Mouse (Mus musculus): ENCODE measurements around the gene En1. TPM values are rescaled to one million over a fixed set of nuclear protein-coding genes. Genes with fewer than 3 reads are reported as not detected.

En1 gene
- total RNA-seq, 2 experiments from 2014 or later, result not detected

DNA sequence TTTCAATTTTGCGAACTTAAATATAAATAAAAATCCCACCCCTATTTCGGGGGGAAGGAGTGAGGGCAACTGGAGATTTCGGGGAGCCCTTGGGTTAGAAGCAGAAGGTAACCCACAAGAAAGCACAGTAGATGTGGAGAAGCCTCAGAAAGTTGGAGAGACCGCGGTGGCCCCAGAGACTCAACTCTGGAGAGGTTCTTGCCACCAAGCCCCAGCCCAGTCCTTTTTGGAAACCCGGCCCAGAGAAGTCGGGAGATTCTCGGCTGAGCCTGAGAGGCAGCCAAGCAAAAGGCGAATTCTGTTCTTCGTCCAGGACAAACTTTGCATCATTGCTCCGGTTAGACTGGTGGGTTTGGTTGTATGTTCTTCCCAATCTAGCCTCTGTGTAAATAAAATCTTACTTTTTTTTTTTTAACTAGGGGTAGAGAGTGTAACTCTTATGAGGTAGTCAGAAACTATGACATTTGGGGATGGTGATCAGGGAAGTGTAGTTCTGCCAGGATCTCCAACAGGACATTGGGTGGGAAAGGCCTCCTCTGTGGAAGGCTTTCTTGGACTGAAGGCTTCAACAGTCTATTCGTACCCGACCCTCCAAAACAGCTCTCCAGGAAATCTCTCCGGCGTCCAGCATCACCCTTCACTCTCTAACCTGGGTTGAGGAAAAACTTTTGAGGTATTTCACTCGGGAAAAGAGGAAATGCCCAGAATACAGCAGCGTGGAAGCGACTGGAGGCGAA, 1.5 kb upstream of the En1 start:
- no peak for DNase-seq

DNA sequence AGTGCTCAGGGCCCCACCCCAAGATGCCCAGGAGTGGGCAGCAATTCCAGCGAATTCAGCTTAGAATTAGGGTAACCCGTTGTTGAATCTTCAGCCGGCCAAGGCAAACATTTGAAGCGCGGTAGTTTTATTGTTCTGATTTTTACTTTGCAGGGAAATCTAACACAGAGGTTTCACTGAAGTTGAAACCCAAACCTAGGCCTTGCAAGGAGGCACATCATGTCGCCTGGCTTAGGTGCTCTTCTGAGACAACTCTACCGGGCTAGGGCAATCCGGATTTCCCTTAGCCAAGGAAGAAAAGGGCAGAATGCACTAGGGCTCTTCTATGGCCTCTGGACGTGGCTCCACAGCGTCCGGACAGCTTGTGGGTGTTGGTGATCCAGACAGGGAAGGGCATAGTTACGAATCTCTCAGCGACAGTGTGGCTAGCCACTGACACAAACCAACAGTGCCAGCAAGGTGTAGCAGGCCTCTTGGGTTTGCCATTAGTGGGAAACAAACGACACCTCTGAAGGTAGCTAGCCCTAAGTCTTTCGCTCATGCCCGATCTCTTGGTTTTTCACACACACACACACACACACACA, 873 bp upstream of the En1 start:
- DNase-seq, result no peak

DNA sequence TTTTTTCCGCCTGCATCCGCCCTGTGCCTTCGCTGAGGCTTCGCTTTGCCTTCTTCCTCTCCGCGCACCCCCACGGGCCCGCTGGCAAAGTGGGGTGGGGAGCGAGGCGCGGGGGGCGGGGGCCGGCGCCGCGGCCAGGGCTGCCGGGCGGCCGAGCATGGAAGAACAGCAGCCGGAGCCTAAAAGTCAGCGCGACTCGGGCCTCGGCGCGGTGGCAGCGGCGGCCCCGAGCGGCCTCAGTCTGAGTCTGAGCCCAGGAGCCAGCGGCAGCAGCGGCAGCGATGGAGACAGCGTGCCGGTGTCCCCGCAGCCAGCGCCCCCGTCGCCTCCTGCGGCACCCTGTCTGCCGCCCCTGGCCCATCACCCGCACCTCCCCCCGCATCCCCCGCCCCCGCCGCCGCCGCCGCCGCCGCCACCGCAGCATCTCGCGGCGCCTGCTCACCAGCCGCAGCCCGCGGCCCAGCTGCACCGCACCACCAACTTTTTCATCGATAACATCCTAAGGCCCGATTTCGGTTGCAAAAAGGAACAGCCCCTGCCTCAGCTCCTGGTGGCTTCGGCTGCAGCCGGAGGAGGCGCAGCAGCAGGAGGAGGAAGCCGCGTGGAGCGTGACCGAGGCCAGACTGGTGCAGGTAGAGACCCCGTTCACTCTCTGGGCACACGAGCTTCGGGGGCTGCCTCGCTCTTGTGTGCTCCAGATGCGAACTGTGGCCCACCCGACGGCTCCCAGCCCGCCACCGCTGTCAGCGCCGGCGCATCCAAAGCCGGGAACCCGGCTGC, 848 bp downstream of the En1 start:
- peak; percentile 12 for DNase-seq

DNA sequence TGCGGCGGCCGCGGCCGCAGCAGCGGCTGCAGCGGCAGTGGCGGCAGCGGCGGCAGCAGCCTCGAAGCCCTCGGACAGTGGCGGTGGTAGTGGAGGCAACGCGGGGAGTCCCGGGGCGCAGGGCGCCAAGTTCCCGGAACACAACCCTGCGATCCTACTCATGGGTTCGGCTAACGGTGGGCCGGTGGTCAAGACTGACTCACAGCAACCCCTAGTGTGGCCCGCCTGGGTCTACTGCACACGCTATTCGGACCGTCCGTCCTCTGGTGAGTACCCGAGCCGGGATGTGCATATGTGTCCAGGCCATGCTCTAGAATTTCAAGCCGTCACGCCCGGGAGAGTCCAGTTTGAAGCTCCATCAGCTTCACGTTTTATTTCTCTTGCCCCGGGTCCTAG, 1.4 kb downstream of the En1 start:
- no peak for DNase-seq

DNA sequence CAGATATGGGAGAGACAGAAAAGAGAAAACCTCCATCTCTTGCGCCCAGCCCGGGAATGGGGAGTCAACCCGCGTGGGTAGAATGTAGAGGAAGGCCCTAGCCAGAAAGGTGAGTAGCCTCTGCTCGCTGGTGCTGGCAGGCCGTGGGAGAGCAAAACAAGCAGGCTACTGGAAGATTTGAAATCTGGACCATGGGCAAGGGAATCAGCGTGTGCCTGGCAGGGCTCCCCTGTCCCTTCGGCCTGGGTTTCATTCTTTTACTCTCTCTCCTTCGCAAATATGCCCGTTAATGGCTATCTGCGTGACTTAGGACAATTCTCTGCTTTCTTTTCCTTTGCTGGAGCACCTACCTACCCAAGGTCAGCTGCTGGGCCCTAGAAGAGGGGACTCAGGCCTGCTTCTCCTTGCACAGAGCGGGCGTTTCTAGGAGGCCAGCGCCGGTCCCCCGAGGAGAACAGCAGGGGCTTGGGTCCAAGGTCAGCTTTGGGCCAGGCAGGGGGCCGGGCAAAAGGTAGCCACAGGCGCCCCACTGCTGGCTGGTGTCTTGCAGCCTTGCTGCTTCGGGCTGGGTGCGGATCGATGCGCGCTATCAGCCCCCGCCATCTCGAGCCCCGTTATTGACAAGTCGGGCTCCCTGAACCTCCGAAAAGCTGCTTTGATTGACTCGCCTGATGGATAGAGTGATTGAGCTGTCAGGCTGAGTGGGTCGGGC, 2.4 kb downstream of the En1 start:
- DNase-seq, result no peak

DNA sequence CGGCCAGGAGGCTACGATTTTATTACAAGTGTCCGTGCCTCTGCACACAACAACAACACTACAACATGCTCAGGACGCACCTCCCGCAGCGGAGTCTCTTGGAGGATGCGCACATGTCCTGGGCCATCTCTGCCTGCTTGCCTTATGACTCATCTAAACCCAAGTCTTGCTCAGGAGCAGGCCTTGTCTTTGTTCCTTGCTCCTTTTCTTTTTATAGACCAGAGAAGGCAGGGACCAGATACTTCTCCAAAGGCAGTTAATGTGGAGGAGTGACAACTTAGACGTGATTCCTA, 2.9 kb downstream of the En1 start:
- DNase-seq, result no peak

DNA sequence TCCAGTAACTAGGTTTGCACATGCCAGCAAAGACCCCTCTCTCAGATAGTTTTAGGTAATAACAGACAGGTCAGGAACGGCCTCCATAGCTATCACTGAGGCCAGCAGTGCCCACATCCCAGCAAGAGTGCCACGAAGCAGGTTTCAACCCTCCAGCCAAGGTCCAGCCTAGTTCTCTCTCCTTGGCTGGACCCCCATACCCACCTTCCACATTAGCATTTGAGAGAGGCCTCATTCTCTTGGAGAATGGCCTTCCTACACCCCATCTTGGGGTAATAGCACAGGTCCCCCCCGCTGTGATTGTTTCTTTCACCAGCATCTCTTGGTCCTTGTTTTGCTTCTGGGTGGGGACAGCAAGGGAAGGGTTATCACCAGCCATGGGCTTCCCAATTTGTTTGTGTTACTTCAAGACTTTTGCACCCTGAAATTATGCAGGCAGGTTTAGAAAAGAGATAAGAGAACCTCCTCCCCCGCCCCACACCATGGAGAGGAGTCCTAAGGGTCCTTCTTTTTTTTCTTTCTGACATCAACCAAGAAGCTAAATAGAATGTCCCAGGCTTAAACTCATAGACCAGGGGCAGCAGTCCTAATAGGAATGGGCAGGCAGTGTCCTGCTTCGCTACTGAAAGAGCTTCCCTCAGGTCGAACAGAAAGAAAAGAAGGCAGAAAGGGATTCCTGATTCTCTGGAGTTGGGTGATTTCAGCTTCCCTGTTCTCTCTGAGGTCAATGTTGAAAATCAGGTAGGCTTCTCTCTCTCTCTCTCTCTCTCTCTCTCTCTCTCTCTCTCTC, 3.5 kb downstream of the En1 start:
- no peak for DNase-seq

DNA sequence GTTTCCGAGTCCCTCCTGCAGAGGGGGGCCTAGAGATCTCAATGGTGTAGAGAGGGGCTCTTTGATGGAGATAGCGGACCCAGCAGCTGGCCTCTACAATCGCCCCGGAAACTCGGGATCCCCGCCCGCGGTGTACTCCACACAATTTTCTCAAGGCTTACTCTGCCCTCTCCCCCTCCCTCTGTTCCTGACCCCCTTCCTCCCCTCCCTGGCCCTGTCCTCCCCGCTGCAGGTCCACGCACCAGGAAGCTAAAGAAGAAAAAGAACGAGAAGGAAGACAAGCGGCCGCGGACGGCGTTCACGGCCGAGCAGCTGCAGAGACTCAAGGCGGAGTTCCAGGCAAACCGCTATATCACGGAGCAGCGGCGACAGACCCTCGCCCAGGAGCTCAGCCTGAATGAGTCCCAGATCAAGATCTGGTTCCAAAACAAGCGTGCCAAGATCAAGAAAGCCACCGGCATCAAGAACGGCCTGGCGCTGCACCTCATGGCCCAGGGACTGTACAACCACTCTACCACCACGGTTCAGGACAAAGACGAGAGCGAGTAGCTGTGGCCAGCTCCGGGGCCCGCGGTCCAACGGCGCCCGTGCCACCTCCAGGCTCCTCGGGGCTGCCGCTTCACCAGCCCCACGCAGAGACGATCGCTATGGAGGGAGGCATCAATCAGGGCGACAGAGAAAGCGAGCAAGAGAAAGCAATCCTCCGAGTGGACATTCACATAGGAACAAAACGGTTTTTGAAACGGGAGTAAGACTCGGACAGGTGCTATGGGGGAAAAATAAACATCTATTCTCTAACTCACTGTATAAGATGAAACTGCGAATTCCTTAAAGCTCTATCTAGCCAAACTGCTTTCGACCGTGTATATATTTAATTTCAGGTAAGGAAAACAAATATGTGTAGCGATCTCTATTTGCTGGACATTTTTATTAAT, 4.7 kb downstream of the En1 start:
- peak; percentile 24 for DNase-seq

DNA sequence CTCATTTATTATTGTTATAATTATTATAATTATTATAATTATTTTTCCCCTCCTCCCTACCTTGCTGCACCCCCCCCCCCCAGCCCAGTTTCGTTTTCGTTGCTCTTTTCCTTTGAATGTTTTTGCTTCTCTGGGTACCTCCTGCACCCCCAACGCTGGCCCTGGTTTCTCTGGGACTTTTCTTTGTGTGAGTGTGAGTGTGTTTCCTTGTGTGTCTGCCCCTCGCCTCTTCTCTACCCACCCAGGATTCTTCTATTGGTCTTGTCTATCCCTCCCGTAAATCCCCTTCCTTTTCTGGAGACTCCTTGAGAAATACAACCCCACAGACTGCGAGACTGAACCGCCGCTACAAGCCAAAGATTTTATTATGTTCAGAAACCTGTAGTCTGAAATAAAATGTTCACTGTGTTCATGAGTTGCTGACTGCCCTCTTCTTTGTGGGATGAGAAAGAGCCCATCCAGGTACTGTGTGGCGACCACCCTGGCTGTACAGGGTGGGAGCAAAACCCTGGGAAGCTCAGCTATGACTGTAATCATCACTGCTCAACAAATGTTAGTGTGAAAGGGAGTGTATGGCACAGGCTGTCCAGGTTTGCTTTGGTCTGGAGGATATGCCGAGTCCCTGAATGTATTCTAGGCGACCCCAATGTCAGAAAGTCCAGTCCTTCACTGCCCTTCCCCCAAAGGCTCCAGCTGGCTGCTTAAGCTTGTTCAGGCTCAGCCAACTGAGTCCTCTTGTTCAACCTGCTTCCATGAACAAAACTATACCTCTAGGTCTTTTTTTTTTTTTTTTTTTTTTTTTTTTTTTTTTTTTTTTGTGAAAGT, 5.6 kb downstream of the En1 start:
- no peak for DNase-seq

DNA sequence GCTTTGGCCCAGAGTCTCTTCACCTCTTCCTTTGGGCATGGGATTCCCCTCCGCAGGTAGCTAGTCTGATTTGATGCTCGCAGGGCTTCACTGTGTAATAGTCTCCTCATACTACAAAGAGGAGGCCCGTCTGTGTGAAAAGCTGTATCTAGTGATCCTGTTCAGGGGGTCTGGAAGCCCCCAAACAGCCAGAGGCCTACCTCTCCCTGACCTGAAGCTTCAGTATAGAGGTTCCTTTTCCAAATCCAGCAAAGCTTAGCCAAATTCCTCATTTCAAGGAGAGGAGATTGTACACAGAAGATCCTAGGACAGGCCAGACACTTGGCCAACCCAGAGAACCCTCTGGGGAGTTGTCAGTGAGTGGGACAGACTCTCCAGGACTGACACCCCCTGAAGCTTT, 6.2 kb downstream of the En1 start:
- no peak for DNase-seq

DNA sequence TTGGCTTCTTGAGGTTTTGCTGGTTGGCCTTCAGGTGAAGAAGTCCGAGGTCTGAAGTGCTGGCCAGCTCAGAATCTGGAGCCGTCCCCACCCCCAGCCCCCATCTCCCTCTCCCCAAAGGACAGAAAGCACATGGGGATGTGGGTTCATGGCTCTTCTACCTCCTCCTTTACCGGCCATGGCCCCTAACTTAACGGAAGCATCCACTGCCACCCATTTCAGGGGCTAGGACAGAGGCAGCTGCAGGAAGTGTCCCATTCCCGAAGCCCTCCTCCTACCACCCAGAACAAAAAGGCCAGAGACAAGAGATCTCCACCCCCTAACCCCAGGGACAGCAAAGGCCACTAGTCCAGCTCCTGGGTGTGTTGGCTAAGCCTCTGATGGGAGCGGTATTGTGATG, 7.4 kb downstream of the En1 start:
- DNase-seq, result no peak

DNA sequence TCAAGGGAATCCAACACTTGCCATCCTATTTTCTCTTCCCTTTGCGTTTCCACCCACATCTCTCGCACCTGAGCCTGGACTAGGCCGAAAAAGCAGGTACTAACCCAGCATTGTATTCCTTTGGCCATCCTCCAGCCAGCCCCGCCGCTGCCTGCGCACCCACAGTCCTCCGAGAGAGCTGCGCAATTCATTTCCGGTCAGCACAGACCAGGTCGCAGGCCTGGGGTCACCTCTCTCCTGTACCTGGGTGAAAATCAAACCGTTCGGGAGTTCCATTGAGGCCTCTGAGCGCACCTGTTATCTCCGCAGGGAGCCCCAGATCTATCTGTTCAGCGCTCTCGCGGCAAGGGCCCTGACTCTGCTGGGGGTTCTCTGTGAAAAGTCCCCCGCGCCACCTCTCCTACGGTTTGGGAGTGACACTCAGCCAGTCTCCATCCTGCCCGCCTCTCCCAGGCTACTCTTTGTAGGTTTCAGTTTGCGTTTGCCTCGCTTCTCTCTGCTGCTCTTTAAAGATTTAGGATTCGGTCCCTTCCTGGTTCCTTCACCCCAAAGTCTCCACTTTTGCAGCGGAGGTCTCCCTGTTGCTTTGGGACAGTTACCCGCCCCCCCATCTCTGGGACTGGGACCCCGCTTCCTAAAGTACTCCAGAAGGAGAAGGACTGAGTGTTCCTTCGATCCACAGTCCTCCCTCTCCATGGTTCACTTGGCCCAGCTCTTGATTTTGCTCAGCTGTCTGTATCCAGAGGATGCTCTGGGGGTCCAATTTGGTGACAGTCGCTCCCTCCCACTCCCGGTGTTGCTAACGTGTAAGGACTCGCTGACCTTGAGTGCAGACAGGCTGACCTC, 11.5 kb downstream of the En1 start:
- no peak for DNase-seq

DNA sequence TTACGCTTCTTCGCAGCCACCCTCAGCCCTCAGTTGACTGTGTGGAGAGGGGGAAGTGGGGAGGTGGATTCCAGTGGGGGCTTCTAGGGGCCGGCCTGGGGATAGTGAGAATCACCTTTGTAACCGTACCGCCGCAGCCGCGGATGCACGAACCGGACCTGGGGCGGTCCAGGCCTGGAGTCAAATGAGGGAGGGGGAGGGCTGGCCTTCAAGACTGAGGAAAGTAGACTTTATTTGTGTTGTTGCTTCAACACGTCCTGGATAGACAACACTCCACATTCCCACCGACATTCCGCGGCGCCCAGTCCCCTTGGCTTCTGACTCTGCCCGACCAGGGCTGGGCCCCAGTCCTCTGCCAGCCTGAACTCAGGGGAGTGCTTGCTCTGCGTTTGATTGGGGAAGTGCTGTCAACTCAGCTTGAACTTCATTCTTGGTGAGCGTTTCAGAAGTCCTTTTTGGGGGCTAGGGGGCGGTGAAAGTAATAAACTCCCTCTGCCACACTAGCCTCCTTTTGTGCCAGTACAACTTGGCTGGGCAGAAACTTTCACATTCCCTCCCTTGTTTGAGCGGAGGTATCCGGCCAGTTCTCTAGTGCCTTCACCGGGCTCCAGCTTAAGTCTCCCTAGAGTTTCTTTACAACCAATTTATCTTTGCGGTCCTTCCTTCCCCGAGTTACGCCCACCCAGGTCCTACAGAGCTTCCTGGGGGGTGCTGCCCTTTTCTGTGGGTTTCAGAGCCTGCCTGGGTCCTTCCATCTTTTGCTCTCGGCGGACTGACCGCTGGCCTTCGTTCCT, 12.3 kb downstream of the En1 start:
- DNase-seq, result no peak

DNA sequence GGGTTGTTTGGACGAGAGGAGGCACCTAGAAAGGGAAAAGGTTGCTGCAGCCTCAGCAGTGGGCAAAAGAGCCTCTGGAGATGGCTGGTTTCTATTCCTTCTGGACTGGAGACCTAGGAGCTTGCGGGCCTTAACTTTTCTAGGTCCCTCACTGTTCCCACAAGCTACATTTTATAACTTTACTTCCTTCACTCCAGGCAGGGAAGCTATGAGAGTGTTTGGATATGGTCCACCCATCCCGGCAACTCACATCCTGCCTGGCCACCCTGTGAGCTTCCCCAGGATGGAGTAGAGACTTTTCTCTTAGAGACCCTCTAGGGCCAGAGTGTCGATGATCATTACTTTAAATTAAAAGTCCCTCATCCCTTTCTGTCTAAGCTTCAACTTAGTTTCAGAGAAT, 13.3 kb downstream of the En1 start:
- DNase-seq, result no peak

DNA sequence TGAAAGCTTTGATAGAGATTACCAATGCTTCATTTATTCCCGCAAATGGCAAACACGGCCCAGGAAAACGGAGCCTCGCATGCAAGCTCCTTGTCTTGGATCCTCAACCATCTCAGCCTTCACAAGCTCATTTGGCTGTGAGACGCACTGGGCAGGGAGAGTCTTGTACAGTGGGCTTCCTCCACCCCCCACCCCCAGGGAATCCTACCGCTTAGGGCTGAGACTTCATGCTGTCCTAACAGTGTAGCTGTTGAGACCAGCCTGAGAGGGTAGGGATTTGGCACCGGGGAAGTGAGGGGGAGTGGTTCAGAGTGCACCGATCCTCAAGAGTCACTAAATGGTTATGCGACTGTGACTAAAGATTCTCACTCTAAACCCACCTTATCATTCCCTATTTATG, 13.7 kb downstream of the En1 start:
- no peak for DNase-seq

DNA sequence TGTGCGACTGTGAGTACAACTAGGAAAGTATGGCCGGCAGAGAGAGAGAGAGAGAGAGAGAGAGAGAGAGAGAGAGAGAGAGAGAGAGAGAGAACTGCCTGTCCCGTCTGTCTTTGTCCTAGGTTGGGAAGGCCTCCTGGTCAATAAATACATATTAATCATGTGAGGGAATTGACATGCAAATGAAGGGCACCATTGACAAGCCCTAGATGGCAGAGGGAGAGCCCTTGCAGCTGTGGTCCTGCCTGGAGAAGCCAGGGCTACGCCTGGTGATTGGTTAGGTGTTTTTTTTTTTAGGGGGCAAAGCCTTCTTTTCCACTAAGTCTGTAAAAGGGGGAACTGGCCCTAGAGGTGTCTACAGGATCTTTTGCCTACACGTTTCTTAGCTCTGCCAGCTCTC, 19.2 kb downstream of the En1 start:
- no peak for DNase-seq

DNA sequence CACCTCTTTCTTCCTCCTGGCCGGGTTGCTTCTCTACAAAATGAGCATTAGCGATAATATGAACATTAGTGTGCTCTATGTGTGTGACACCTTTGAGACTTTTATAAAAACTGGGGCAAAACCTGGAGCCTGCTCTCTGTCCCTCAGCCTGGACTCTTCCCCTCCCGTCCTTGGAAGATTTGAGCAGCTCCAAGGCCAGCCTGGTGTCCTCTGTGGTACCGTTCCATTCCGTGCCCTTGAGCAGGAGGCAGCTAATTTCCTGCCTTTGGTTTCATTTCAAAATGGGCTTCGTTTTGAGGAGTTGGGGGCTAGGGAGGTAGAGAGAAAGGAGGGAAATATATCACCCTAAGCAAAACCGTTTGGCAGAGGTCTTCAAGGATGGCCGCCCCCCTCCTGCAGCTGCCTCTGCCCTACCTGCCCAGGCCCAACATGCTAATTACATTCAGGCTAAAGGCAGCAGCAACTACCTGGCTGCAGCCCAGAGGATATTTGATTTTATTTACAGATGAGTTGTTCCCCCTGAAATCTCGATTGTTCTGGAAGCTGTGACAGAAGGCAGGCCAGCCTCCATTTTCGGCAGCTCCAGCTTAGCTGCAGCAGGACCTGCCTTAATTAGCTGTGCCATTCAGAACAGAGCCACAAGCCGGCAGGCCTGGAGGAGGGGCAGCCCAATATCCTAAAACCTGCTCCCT, 24.9 kb downstream of the En1 start:
- no peak for DNase-seq

DNA sequence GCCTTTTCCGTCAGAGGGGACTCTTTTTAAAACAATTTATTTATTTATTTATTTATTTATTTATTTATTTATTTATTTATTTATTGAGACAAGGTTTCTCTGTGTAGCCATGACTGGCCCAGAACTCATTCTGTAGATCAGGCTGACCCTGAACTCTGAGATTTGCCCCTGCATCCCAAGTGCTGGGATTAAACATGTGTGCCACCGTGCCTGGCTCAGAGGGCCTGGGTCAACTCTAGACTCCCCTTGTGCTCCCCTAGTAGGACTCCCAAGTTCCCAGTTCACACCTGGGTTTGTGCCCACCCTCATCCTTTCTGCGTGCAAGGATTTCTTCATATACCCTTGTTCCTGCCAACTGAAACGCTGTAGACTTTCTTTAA, 25.4 kb downstream of the En1 start:
- no peak for DNase-seq

Measured in heart, postnatal 4 days (tissue).